Mouse (Mus musculus) ES-Bruce4 (cell line): ENCODE results near the gene Rasal2. TPM values are rescaled to one million over a fixed set of nuclear protein-coding genes. Genes with fewer than 3 reads are reported as not detected.

Experiments
- H3K27ac ChIP-seq: 2 replicates; pipeline ENCODE4 v1.5.1; 2012; ENCODE audit warnings: low read length, inconsistent platforms; ENCODE audit not compliant: insufficient read depth
- H3K27me3 ChIP-seq: 2 replicates; pipeline ENCODE4 v1.6.1; 2012; ENCODE audit warnings: mild to moderate bottlenecking, low read length, inconsistent platforms; ENCODE audit not compliant: control insufficient read depth, poor library complexity, insufficient read depth, severe bottlenecking
- H3K36me3 ChIP-seq: 2 replicates; pipeline ENCODE4 v1.6.1; 2012; ENCODE audit warnings: inconsistent platforms, mild to moderate bottlenecking, low read length, moderate library complexity; ENCODE audit not compliant: control insufficient read depth, poor library complexity, insufficient read depth, severe bottlenecking
- H3K4me1 ChIP-seq: one replicate; pipeline ENCODE4 v1.8.1; 2011; ENCODE audit warnings: low read length; ENCODE audit not compliant: control insufficient read depth, insufficient read depth
- H3K4me3 ChIP-seq: 2 replicates; pipeline ENCODE4 v1.5.1; 2011; ENCODE audit warnings: low read depth, mild to moderate bottlenecking, low read length
- H3K9ac ChIP-seq: 2 replicates; pipeline ENCODE4 v1.6.1; 2012; ENCODE audit warnings: low read depth, mild to moderate bottlenecking, inconsistent platforms; ENCODE audit not compliant: poor library complexity, severe bottlenecking
- H3K9me3 ChIP-seq: replicated peaks from 2 replicates; pipeline ENCODE4 v1.6.1; 2012; ENCODE audit warnings: mild to moderate bottlenecking, low read length, inconsistent platforms; ENCODE audit not compliant: control insufficient read depth, poor library complexity, insufficient read depth, severe bottlenecking
- CTCF ChIP-seq: IDR thresholded peaks from one replicate; pipeline ENCODE4 v1.8.1; 2011; ENCODE audit warnings: low read depth, low read length
- EP300 ChIP-seq: IDR thresholded peaks from 2 replicates; pipeline ENCODE4 v1.6.1; 2011; ENCODE audit warnings: low read depth, low read length; ENCODE audit not compliant: insufficient read depth
- POLR2A ChIP-seq: IDR thresholded peaks from one replicate; pipeline ENCODE4 v1.8.1; 2011; ENCODE audit warnings: low read length; ENCODE audit not compliant: insufficient read depth
- polyA plus RNA-seq: library from polyadenylated mRNA; stranded (reverse); fragments of >200 nt; gene quantifications from 2 replicates; pipeline ENCODE4 v1.2.4, GENCODE M21; 2011; ENCODE audit warnings: low read depth; ENCODE audit not compliant: missing spikeins, insufficient read depth, insufficient read length

Rasal2 gene
- polyA plus RNA-seq, 1 experiment = 11.6 TPM

DNA sequence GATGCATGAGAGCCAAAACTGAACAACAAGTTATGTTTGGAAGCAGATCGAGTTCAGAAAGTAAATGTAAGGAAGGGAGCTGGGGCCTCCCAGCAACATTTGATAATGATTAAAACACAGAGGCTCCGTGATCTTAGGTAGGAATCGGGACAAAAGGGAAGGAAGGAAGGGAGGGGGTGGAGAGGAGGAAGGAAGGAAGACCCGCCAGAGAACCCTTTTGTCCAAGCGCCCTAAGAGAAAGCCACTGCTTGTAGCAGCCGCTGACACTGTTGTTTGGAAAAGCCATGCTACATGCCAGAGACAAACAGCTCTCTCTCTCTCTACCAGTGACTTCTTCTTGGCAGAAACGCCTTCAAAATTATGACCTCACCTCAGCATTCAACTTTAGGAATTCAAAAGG is 5.5 kb upstream of the Rasal2 start:
- Histone ChIP-seq H3K27me3 (no peaks in the 10 kb centered on the region), H3K27ac (peak overlapping the region; percentile 58), H3K36me3 (peaks cover 6% of the 10 kb centered on the region), H3K4me1 (peaks cover 11% of the 10 kb centered on the region), H3K9ac (0 out of 2 replicates have a peak overlapping the region, but pooled peaks have one; percentile 44), H3K4me3 (no peak overlapping the region), H3K9me3 (no peaks in the 10 kb centered on the region)
- TF ChIP-seq POLR2A = no peak

- no peaks in the 10 kb centered on the region for H3K27me3 ChIP-seq
- no peak overlapping the region for H3K4me3 ChIP-seq
- H3K36me3 ChIP-seq = peaks cover 6% of the 10 kb centered on the region
- H3K9me3 ChIP-seq = no peaks in the 10 kb centered on the region
- H3K27ac ChIP-seq = peak overlapping the region; percentile 58
- TF ChIP-seq EP300 (no peak), POLR2A (no peak), CTCF (no peak)
- H3K4me1 ChIP-seq = peaks cover 11% of the 10 kb centered on the region
- H3K9ac ChIP-seq = 0 out of 2 replicates have a peak overlapping the region, but pooled peaks have one; percentile 44
These were observed 5.0 kb upstream of the Rasal2 start for GRCm38 (mm10) chr1:157417414-157417813.

- TF ChIP-seq CTCF (no peak), EP300 (no peak), POLR2A (no peak)
- H3K4me1 ChIP-seq = peaks cover 11% of the 10 kb centered on the region
- peaks cover 6% of the 10 kb centered on the region for H3K36me3 ChIP-seq
- no peaks in the 10 kb centered on the region for H3K27me3 ChIP-seq
- no peak overlapping the region for H3K9ac ChIP-seq
- no peak overlapping the region for H3K27ac ChIP-seq
- H3K4me3 ChIP-seq = no peak overlapping the region
- no peaks in the 10 kb centered on the region for H3K9me3 ChIP-seq
These were observed 4.2 kb upstream of the Rasal2 start for GRCm38 (mm10) chr1:157416628-157417027.

GRCm38 (mm10) chr1:157415771-157416170 is 3.4 kb upstream of the Rasal2 start:
- Histone ChIP-seq H3K9me3 (no peaks in the 10 kb centered on the region), H3K9ac (no peak overlapping the region), H3K27me3 (no peaks in the 10 kb centered on the region), H3K4me1 (peaks cover 11% of the 10 kb centered on the region), H3K36me3 (peaks cover 6% of the 10 kb centered on the region), H3K27ac (peak overlapping the region; percentile 44), H3K4me3 (no peak overlapping the region)
- TF ChIP-seq POLR2A (no peak), EP300 (no peak), CTCF (no peak)

- H3K36me3 ChIP-seq = peaks cover 2% of the 10 kb centered on the region
- H3K9me3 ChIP-seq = no peaks in the 10 kb centered on the region
- H3K27ac ChIP-seq = no peak overlapping the region
- H3K27me3 ChIP-seq = no peaks in the 10 kb centered on the region
- peaks cover 6% of the 10 kb centered on the region for H3K4me1 ChIP-seq
- H3K4me3 ChIP-seq = peak overlapping the region; percentile 84
- TF ChIP-seq POLR2A = no peak
- TF ChIP-seq CTCF = no peak
- TF ChIP-seq EP300 = no peak
- peak overlapping the region; percentile 90 for H3K9ac ChIP-seq
These were observed 549 bp downstream of the Rasal2 start for GRCm38 (mm10) chr1:157411711-157412380.

DNA sequence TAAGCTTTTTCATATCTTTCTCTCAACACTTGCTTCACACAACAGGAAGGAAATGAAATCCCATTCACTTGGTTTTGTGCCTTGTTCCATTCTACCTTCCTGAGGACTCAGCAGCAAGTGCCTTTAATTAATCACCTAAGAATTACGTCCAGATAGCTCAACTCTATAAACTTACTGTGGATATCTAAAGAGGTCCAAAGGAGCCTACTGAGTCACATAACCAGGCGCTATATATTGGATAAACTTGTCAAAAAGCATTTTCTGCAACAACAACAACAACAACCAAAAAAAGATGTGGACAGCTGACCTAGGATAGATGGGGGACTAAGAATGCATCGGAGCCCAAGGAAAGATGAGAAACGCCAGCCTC is 1.1 kb downstream of the Rasal2 start:
- no peak overlapping the region for H3K27ac ChIP-seq
- H3K9ac ChIP-seq = peak overlapping the region; percentile 90
- H3K27me3 ChIP-seq = no peaks in the 10 kb centered on the region
- H3K9me3 ChIP-seq = no peaks in the 10 kb centered on the region
- H3K36me3 ChIP-seq = peaks cover 2% of the 10 kb centered on the region
- TF ChIP-seq POLR2A (no peak), EP300 (no peak), CTCF (no peak)
- H3K4me3 ChIP-seq = peak overlapping the region; percentile 84
- peaks cover 3% of the 10 kb centered on the region for H3K4me1 ChIP-seq
